Mouse (Mus musculus) forebrain, postnatal 0 days (tissue): ENCODE data around the gene Tspo2. TPM values are rescaled to one million over a fixed set of nuclear protein-coding genes. Genes with fewer than 3 reads are reported as not detected.

ENCODE experiments used
- ATAC-seq: fragments of 200-750 bp; cut with Nextera tagmentation; 2 replicates; pipeline ENCODE4 v1.8.0; 2017; ENCODE audit warnings: mild to moderate bottlenecking, moderate library complexity
- DNase-seq: peaks from one replicate; pipeline ENCODE4 v3.0.0-alpha.2; 2015
- H3K27ac ChIP-seq: fragments of 300-500 bp; sonication (generic); 2 replicates; pipeline ENCODE4 v1.5.1; 2014; ENCODE audit warnings: low read depth, mild to moderate bottlenecking, antibody characterized with exemption, low read length, moderate library complexity, mixed read lengths
- H3K27me3 ChIP-seq: fragments of 300-500 bp; sonication (generic); 2 replicates; pipeline ENCODE4 v1.6.1; 2014; ENCODE audit warnings: mild to moderate bottlenecking, low read length, mixed read lengths; ENCODE audit not compliant: insufficient read depth
- H3K36me3 ChIP-seq: fragments of 300-500 bp; sonication (generic); 2 replicates; pipeline ENCODE4 v1.6.1; 2014; ENCODE audit warnings: mild to moderate bottlenecking, moderate library complexity; ENCODE audit not compliant: insufficient read depth
- H3K4me1 ChIP-seq: fragments of 300-500 bp; sonication (generic); 2 replicates; pipeline ENCODE4 v1.6.1; 2014; ENCODE audit warnings: antibody characterized with exemption; ENCODE audit not compliant: insufficient read depth
- H3K4me2 ChIP-seq: fragments of 300-500 bp; sonication (generic); 2 replicates; pipeline ENCODE4 v1.6.1; 2014; ENCODE audit warnings: low read depth, mild to moderate bottlenecking, moderate library complexity
- H3K4me3 ChIP-seq: fragments of 300-500 bp; sonication (generic); 2 replicates; pipeline ENCODE4 v1.5.1; 2014; ENCODE audit warnings: low read depth, low read length, mixed read lengths
- H3K9ac ChIP-seq: fragments of 300-500 bp; sonication (generic); 2 replicates; pipeline ENCODE4 v1.6.1; 2014; ENCODE audit warnings: mild to moderate bottlenecking
- H3K9me3 ChIP-seq: fragments of 300-500 bp; sonication (generic); 2 replicates; pipeline ENCODE4 v1.6.1; 2016; ENCODE audit warnings: low read length
- CTCF ChIP-seq: sonication (generic); IDR thresholded peaks from 2 replicates; pipeline ENCODE4 v1.5.1; 2016; ENCODE audit warnings: antibody characterized with exemption, control low read depth, low read depth
- WGBS: fragments of 180-500 bp; shearing (Covaris S2); extraction: QIAGEN DNeasy Blood & Tissue Kit; methylation state at CpG from one replicate; pipeline ENCODE4 v1.1.7; 2014; 5-methylcytosine and 5-hydroxymethylcytosine counted together
- polyA plus RNA-seq: library from polyadenylated mRNA; unstranded; fragments of >200 nt; fragmentation: Nextera tagmentation; extraction: Ambion mirVana; gene quantifications from 2 replicates; pipeline ENCODE4 v1.2.1, GENCODE M21; 2015
- total RNA-seq: library from RNA; depleted of rRNA; stranded (reverse); fragments of >200 nt; gene quantifications from 2 replicates; pipeline ENCODE4 v1.2.3, GENCODE M21; 2014

Gene Tspo2
- total and polyA plus RNA-seq, 2 experiments from 2014 or later, result 0.47 TPM; not detected in 1

DNA sequence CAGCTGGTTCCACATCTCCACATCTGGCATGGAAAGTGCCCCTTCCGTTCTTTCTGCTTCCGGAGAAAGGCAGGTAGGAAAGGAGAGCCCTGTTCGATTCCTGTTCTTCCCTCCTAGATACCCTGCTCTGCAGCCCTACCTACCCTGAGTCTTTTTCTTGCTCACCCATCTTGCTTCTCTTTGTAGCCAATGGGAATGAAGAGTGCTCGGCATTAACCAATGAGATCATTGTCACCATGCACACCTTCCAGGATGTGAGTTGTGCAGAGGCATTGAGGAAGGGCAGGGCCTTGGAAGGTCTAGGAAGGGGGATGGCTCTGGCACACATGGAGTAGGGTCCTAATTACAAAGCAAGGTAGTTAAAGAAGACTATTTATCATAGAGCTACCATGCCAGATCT lies 12.1 kb upstream of the Tspo2 start:
- H3K27ac ChIP-seq, result no peak overlapping the region
- no peaks in the 10 kb centered on the region for H3K9me3 ChIP-seq
- no peak for ATAC-seq
- DNase-seq, result no peak
- H3K4me1 ChIP-seq, result no peaks in the 10 kb centered on the region
- H3K36me3 ChIP-seq, result no peaks in the 10 kb centered on the region
- no peak overlapping the region for H3K4me2 ChIP-seq
- H3K27me3 ChIP-seq, result peaks cover 5% of the 10 kb centered on the region; the same call in 1 of the 2 replicates
- TF ChIP-seq CTCF, result no peak
- no peak overlapping the region for H3K9ac ChIP-seq
- H3K4me3 ChIP-seq, result no peak overlapping the region
- 95% methylated on average over 4 of the region's 4 CpGs for WGBS

DNA sequence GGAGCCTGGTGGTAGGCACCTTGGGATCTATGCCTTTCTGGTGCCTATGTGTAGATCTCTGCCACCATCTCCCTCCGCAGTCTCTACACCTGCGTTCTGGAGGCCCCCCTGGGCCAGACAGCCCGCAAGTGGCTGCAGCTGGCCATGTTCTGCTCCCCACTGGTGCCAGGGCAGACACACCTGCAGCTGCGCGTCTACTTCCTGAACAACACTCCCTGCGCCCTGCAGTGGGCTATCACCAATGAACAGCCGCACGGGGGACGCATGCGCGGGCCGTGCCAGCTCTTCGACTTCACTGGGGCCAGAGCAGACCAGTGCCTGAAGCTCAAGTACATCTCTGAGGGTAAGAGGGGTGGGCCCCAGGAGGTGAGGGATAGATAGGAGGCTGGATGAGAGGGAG lies 10.8 kb upstream of the Tspo2 start:
- no peak for DNase-seq
- no peak; the same call in 1 of the 2 replicates for ATAC-seq
- 94% methylated on average over 13 of the region's 13 CpGs for WGBS
- no peak overlapping the region for H3K27ac ChIP-seq
- H3K9me3 ChIP-seq, result no peaks in the 10 kb centered on the region
- no peaks in the 10 kb centered on the region for H3K4me1 ChIP-seq
- no peaks in the 10 kb centered on the region for H3K36me3 ChIP-seq
- no peak for TF ChIP-seq CTCF
- H3K27me3 ChIP-seq, result peaks cover 3% of the 10 kb centered on the region; the same call in 1 of the 2 replicates
- H3K9ac ChIP-seq, result no peak overlapping the region
- no peak overlapping the region for H3K4me3 ChIP-seq
- no peak overlapping the region for H3K4me2 ChIP-seq

DNA sequence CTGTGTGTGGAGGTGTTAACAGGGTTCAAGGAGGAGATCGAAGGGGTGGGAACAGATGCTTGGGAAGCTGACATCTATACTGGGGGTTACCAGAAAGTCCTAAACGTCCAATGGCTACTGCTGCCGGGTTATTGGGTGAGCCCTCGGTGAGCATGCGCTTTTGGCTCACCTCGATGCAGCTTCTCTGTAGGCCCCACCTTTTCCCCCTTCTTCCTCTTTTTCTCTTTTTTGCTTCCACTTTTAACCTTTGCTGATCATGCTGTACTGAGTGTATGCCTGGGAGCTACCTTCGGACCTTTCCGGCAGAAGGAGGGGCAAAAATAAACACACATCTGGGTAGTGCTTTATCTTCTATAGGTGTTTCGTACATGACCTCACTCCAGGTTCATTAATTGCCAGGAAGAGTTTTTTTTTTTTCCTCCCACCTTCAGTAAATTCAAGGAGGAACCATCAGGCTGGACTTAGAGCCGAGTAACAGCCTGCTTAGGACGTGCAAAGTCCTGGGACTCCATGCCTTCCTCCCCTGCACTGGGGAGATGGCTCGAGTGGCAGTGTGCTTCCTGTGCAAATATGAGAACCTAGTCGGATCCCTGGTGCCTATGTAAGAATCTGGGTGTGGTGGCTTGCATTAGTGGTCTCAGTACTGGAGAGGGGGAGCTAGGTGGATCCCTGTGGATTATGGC lies 6.8 kb upstream of the Tspo2 start:
- Histone ChIP-seq H3K27me3 (no peaks in the 10 kb centered on the region), H3K9ac (no peak overlapping the region), H3K4me3 (no peak overlapping the region), H3K4me2 (no peak overlapping the region), H3K36me3 (no peaks in the 10 kb centered on the region), H3K4me1 (no peaks in the 10 kb centered on the region), H3K27ac (no peak overlapping the region), H3K9me3 (no peaks in the 10 kb centered on the region)
- 91% methylated on average over 13 of the region's 13 CpGs for WGBS
- ATAC-seq (no peak), DNase-seq (no peak)
- no peak for TF ChIP-seq CTCF

DNA sequence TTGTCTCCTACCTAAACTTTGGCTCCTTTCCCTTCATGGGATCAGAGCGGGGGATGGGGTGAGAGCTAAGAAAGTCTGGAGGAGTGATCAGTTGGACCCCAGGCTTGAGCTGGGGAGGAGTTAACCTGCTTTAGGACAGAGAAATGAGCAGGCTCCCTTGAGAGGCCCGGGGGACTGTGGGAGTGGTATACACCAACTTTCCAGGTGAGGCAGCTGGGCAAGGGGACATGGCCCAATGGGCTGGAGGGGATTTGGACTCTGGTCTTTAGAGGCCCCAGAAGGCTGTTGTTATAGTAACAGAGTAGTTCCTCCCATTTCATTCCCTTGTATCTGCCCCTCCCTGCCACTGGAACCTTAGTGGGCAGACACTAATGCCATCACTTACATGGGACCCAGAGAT lies 4.6 kb upstream of the Tspo2 start:
- no peak for ATAC-seq
- WGBS, result 90% methylated on average over 2 of the region's 2 CpGs
- TF ChIP-seq CTCF, result no peak

DNA sequence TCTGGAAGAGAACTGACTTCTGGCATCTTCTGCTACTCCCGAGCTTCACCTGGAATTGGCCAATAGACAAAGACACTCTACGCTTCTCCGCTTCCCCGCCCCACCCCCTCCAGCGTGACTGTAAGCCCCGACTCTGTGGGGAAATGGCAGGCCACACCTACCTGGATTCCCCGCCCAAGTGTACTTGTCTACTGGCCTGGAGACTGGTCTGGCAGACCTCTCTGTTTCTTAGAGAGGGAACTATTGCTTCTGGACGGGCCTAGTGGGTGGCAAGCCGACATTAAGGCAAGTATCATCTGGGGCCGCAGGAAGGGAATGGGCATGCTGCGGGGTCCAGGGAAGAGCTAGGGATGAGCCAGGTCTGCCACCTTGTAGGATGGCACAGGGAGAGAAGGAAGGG lies 3.4 kb upstream of the Tspo2 start, which contains the start of gene Unc5cl:
TSS of gene Unc5cl (plus strand) at position 214 of the 400 bp plus-strand sequence.
- no peak within 1 kb of the TSS for H3K4me2 ChIP-seq
- no peak for TF ChIP-seq CTCF
- H3K4me3 ChIP-seq, result no peak within 1 kb of the TSS
- DNase-seq (no peak), ATAC-seq (no peak)
- H3K36me3 ChIP-seq, result no peaks in the 10 kb centered on the region
- no peak within 1 kb of the TSS for H3K27ac ChIP-seq
- no peaks in the 10 kb centered on the region for H3K27me3 ChIP-seq
- no peaks in the 10 kb centered on the region for H3K9me3 ChIP-seq
- H3K9ac ChIP-seq, result no peak within 1 kb of the TSS
- H3K4me1 ChIP-seq, result no peaks in the 10 kb centered on the region
- WGBS, result 67% methylated on average over 11 of the region's 11 CpGs

More for the DNA sequence above, 4.6 kb upstream of the Tspo2 start:
- H3K27ac ChIP-seq, result no peak overlapping the region
- no peaks in the 10 kb centered on the region for H3K4me1 ChIP-seq
- no peaks in the 10 kb centered on the region for H3K36me3 ChIP-seq
- H3K9me3 ChIP-seq, result no peaks in the 10 kb centered on the region
- H3K27me3 ChIP-seq, result no peaks in the 10 kb centered on the region
- DNase-seq, result no peak
- no peak overlapping the region for H3K4me3 ChIP-seq
- H3K4me2 ChIP-seq, result no peak overlapping the region
- H3K9ac ChIP-seq, result no peak overlapping the region

DNA sequence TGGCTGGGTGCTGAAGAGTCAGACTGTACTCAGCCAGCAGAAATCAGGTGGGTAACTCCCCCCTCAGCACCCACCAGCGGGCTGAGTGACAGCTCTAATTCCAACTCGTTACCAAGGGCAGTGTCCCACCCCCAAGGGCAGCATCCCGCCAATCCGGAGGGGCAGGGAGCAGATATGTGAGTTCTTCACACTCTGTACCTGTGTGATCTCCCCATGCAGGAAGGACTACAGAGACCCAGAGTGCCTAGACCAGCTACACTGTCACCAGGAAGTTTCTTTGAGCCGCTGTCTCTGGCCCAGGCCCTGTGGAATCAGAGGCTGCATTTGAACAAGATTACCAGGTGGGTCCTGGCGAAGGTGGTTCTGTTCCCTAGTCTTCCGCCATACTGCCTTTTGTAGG lies 2.9 kb upstream of the Tspo2 start:
- no peak overlapping the region for H3K9ac ChIP-seq
- no peaks in the 10 kb centered on the region for H3K27me3 ChIP-seq
- no peak for TF ChIP-seq CTCF
- no peaks in the 10 kb centered on the region for H3K4me1 ChIP-seq
- H3K36me3 ChIP-seq, result no peaks in the 10 kb centered on the region
- ATAC-seq (no peak), DNase-seq (no peak)
- H3K9me3 ChIP-seq, result no peaks in the 10 kb centered on the region
- no peak overlapping the region for H3K4me2 ChIP-seq
- H3K4me3 ChIP-seq, result no peak overlapping the region
- H3K27ac ChIP-seq, result no peak overlapping the region
- WGBS, result 60% methylated on average over 7 of the region's 7 CpGs

- Histone ChIP-seq H3K4me1 (no peaks in the 10 kb centered on the region), H3K9ac (no peak overlapping the region), H3K4me3 (no peak overlapping the region), H3K27me3 (no peaks in the 10 kb centered on the region), H3K27ac (no peak overlapping the region), H3K4me2 (no peak overlapping the region), H3K36me3 (no peaks in the 10 kb centered on the region), H3K9me3 (no peaks in the 10 kb centered on the region)
- ATAC-seq (no peak), DNase-seq (no peak)
- 84% methylated on average over 7 of the region's 7 CpGs for WGBS
- TF ChIP-seq CTCF, result peak; percentile 30; the same call in 1 of the 2 replicates
Observed at GRCm38 (mm10) chr17:48453489-48453888, 2.2 kb upstream of the Tspo2 start.
